ENCODE assay signal across 10 mouse cellular contexts in genomic region chr6:101101709-101102654, GRCm38 (mm10).
DNase-seq lines count a peak whose midpoint lies in the region; ATAC-seq and TF ChIP-seq lines count a peak whose summit lies in the region.
"Had no signal": no experiment of that assay in that cellular context is flagged by ENCODE, and none has a peak within 500 bp of the region (broad histone marks: within the 10 kb centered on the region; RNA-seq: fewer than 3 reads in every experiment).

No protein-coding gene starts in this region.

- WGBS in kidney, embryonic 15.5 days, result 31% methylated on average over 14 of the region's 14 CpGs
- 61% methylated on average over 14 of the region's 14 CpGs for WGBS in liver, embryonic 16.5 days (ENCODE audit: insufficient replicate concordance)

- ATAC-seq in Patski, result peak; percentile 76
- peak; percentile 85 for ATAC-seq in kidney, embryonic 15.5 days (replicated peaks; ENCODE audit: low FRiP score)
- peak; percentile 87 for ATAC-seq in liver, embryonic 16.5 days (ENCODE audit: low read depth)
- no peak for ATAC-seq in megakaryocyte progenitor cell, adult 5-6 weeks (replicated peaks; ENCODE audit: poor library complexity)

- no peaks in the 10 kb centered on the region for H3K9me3 ChIP-seq in kidney, embryonic 15.5 days (replicated peaks)
- H3K9me3 ChIP-seq in liver, embryonic 16.5 days (replicated peaks; ENCODE audit: control insufficient read depth, low read length), result no peaks in the 10 kb centered on the region
- H3K9me3 ChIP-seq: forebrain, embryonic 10.5 days had no signal

- H3K27me3 ChIP-seq in Patski, result peaks cover 22% of the 10 kb centered on the region
- H3K27me3 ChIP-seq in kidney, embryonic 15.5 days, result no peaks in the 10 kb centered on the region
- no peaks in the 10 kb centered on the region for H3K27me3 ChIP-seq in liver, embryonic 16.5 days (ENCODE audit: control insufficient read depth, insufficient read depth, low read depth, low read length)

- in situ Hi-C loops in Patski (cut with MboI; ENCODE audit: low pct_unique_long_range_greater_than_20kb), result no loop called here

- no peaks in the 10 kb centered on the region for H3K36me3 ChIP-seq in kidney, embryonic 15.5 days
- no peaks in the 10 kb centered on the region for H3K36me3 ChIP-seq in liver, embryonic 16.5 days (ENCODE audit: control insufficient read depth, insufficient read depth)
- H3K36me3 ChIP-seq: forebrain, embryonic 10.5 days had no signal

- POLR2A ChIA-PET in Patski (lab: Charles Lee), result interaction anchor here (0.6 to 1.4 kb wide), 2 partner anchors 11 to 64 kb away, joined by 3 to 4 read pairs; no protein-coding TSS in a partner anchor

- no peak overlapping the region for H3K9ac ChIP-seq in kidney, embryonic 15.5 days
- no peak overlapping the region for H3K9ac ChIP-seq in liver, embryonic 16.5 days (ENCODE audit: low read depth, low read length)

- peak overlapping the region; percentile 19; the same call in 1 of the 2 replicates for H3K4me2 ChIP-seq in kidney, embryonic 15.5 days
- H3K4me2 ChIP-seq in liver, embryonic 16.5 days (ENCODE audit: low read depth, low read length), result no peak overlapping the region

- peaks cover 21% of the 10 kb centered on the region for H3K4me1 ChIP-seq in kidney, embryonic 15.5 days
- no peaks in the 10 kb centered on the region for H3K4me1 ChIP-seq in liver, embryonic 16.5 days (ENCODE audit: control insufficient read depth, low read depth, low read length)
- H3K4me1 ChIP-seq: forebrain, embryonic 10.5 days had no signal

- H3K4me3 ChIP-seq in kidney, embryonic 15.5 days (replicated peaks), result no peak overlapping the region
- no peak overlapping the region for H3K4me3 ChIP-seq in liver, embryonic 16.5 days (ENCODE audit: low read depth, low read length)
- H3K4me3 ChIP-seq: forebrain, embryonic 10.5 days had no signal

- DNase-seq in embryo, embryonic 10.5 days (ENCODE audit: low spot score), result peak; percentile 6
- no peak for DNase-seq in embryo, embryonic 10 days (ENCODE audit: low spot score)
- DNase-seq in Patski (ENCODE audit: low read depth, low spot score), result peak; percentile 17
- no peak for DNase-seq in layer of hippocampus, postnatal 14 days (ENCODE audit: low spot score in 2 of 2)
- no peak for DNase-seq in testis, postnatal 10 days (ENCODE audit: low spot score)
- DNase-seq: adrenal gland, postnatal 36 days had no signal

- no peak for TF ChIP-seq CTCF in Patski (IDR thresholded peaks at IDR 0.05)

- peak overlapping the region; percentile 65 for H3K27ac ChIP-seq in kidney, embryonic 15.5 days
- H3K27ac ChIP-seq in liver, embryonic 16.5 days (ENCODE audit: low read length), result peak overlapping the region; percentile 26; the same call in 1 of the 2 replicates
- H3K27ac ChIP-seq: forebrain, embryonic 10.5 days had no signal

- CTCF ChIA-PET in Patski (lab: Charles Lee), result no interaction called here

Comparison
In these comparisons a context has a peak if more than half of its experiments do, and no peak if none do; other contexts are left out.
1. DNase-seq: peak in embryo, embryonic 10.5 days (single experiment) and Patski (single experiment); none in embryo, embryonic 10 days (single experiment), layer of hippocampus, postnatal 14 days (0 of 2) and testis, postnatal 10 days (single experiment).